In genomic region chr15:56069511-56069910, GRCm38 (mm10) we compare ENCODE assay signal across 21 mouse cellular contexts.
"Had no signal": no experiment of that assay in that cellular context is flagged by ENCODE, and none has a peak within 500 bp of the region (broad histone marks: within the 10 kb centered on the region; RNA-seq: fewer than 3 reads in every experiment).

No protein-coding gene starts in this region.

- H3K36me3 ChIP-seq: heart, embryonic 13.5 days; heart, embryonic 15.5 days; hindbrain, embryonic 10.5 days; hindbrain, embryonic 12.5 days; intestine, embryonic 15.5 days; limb, embryonic 10.5 days; limb, embryonic 12.5 days; liver, embryonic 13.5 days; liver, embryonic 15.5 days had no signal

- H3K27me3 ChIP-seq: heart, embryonic 13.5 days; heart, embryonic 15.5 days; hindbrain, embryonic 12.5 days; intestine, embryonic 15.5 days; limb, embryonic 12.5 days; liver, embryonic 13.5 days; liver, embryonic 15.5 days had no signal

- H3K4me3 ChIP-seq: gastrocnemius, adult 2 months; heart, adult 2 months; heart, embryonic 13.5 days; heart, embryonic 15.5 days; hindbrain, embryonic 10.5 days; hindbrain, embryonic 12.5 days; intestine, embryonic 15.5 days; layer of hippocampus, adult 2 months; left cerebral cortex, adult 2 months; limb, embryonic 10.5 days; limb, embryonic 12.5 days; liver, embryonic 13.5 days; liver, embryonic 15.5 days had no signal

- H3K4me1 ChIP-seq: heart, embryonic 13.5 days; heart, embryonic 15.5 days; hindbrain, embryonic 10.5 days; hindbrain, embryonic 12.5 days; intestine, embryonic 15.5 days; liver, embryonic 13.5 days; liver, embryonic 15.5 days had no signal

- H3K27ac ChIP-seq: gastrocnemius, adult 2 months; heart, adult 2 months; heart, embryonic 13.5 days; heart, embryonic 15.5 days; hindbrain, embryonic 10.5 days; hindbrain, embryonic 12.5 days; hindbrain, embryonic 14.5 days; intestine, embryonic 15.5 days; kidney, postnatal 0 days; layer of hippocampus, adult 2 months; left cerebral cortex, adult 2 months; limb, embryonic 10.5 days; limb, embryonic 12.5 days; liver, embryonic 13.5 days; liver, embryonic 15.5 days had no signal

- DNase-seq: gastrocnemius, adult 2 months; gastrocnemius, postnatal 10 days; gastrocnemius, postnatal 25 days; heart, adult 2 months; heart, postnatal 4 days; kidney, adult 8-10 months; kidney, postnatal 4 days; liver; liver, embryonic 13.5 days had no signal
